Mouse (Mus musculus) lung, postnatal 0 days (tissue): Measurements from ENCODE around the gene Vps33a.

Experiments used
- CTCF ChIP-seq: IDR thresholded peaks from 2 replicates; pipeline ENCODE4 v1.5.1; 2016; ENCODE audit warnings: antibody characterized with exemption, mild to moderate bottlenecking
- EP300 ChIP-seq: IDR thresholded peaks from 2 replicates; pipeline ENCODE4 v1.6.1; 2016; ENCODE audit warnings: antibody characterized with exemption, mild to moderate bottlenecking, control low read depth

DNA sequence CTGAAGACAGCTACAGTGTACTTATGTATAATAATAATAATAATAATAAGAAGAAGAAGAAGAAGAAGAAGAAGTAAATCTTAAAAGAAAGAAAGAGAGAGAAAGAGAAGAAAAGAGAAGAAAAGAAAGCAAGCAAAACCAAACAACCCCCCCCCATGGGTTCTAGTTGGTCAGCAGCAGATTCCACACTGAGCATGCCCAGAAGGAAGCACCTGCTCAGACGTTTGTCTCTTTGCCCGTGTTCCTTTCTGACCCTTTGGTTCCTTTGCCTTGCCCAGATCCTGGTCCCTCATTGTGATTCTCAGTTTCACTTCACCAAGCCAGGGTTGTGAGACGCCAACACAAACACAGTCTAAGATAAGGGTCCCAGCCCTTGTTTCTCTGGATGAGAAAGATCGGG, 70.9 kb downstream of the Vps33a start:
- TF ChIP-seq CTCF (no peak), EP300 (no peak)
